Mouse (Mus musculus) E14TG2a.4 (cell line): Measurements from ENCODE around the gene Clta.

Experiments used
- H3K27me3 ChIP-seq: 2 replicates; pipeline ENCODE4 v1.6.1; 2014; ENCODE audit warnings: low read length, control low read depth; ENCODE audit not compliant: insufficient read depth
- H3K36me3 ChIP-seq: 2 replicates; pipeline ENCODE4 v1.6.1; 2014; ENCODE audit warnings: low read length, control low read depth; ENCODE audit not compliant: insufficient read depth
- H3K4me1 ChIP-seq: replicated peaks from 2 replicates; pipeline ENCODE4 v1.6.1; 2014; ENCODE audit warnings: low read depth, low read length, control low read depth
- H3K4me3 ChIP-seq: replicated peaks from 2 replicates; pipeline ENCODE4 v1.5.1; 2014; ENCODE audit warnings: mild to moderate bottlenecking, low read length
- H3K9me3 ChIP-seq: 2 replicates; pipeline ENCODE4 v1.6.1; 2014; ENCODE audit warnings: low read length, control low read depth
- CTCF ChIP-seq: conservative IDR thresholded peaks from 2 replicates; pipeline ENCODE4 v1.5.1; 2014; ENCODE audit warnings: low read length
- NANOG ChIP-seq: IDR thresholded peaks from 2 replicates; pipeline ENCODE4 v1.6.1; 2014; ENCODE audit warnings: borderline replicate concordance, low read length, mixed read lengths
- POU5F1 ChIP-seq: IDR thresholded peaks from 2 replicates; pipeline ENCODE4 v1.6.1; 2014; ENCODE audit warnings: low read length, borderline replicate concordance

The Clta gene

GRCm38 (mm10) chr4:44012376-44013367 lies 8.4 kb downstream of the Clta start:
- peaks cover 64% of the 10 kb centered on the region for H3K4me1 ChIP-seq

GRCm38 (mm10) chr4:44013391-44014070 lies 9.3 kb downstream of the Clta start:
- TF ChIP-seq POU5F1 (no peak), NANOG (no peak), CTCF (no peak)
- Histone ChIP-seq H3K36me3 (peaks cover 67% of the 10 kb centered on the region), H3K4me3 (peak overlapping the region; percentile 100), H3K9me3 (no peaks in the 10 kb centered on the region), H3K27me3 (no peaks in the 10 kb centered on the region), H3K4me1 (peaks cover 72% of the 10 kb centered on the region)

More at GRCm38 (mm10) chr4:44012376-44013367, 8.4 kb downstream of the Clta start:
- TF ChIP-seq CTCF, result no peak
- TF ChIP-seq POU5F1, result no peak
- TF ChIP-seq NANOG, result no peak
- Histone ChIP-seq H3K9me3 (no peaks in the 10 kb centered on the region), H3K36me3 (peaks cover 67% of the 10 kb centered on the region), H3K4me3 (peak overlapping the region; percentile 100), H3K27me3 (no peaks in the 10 kb centered on the region)

DNA sequence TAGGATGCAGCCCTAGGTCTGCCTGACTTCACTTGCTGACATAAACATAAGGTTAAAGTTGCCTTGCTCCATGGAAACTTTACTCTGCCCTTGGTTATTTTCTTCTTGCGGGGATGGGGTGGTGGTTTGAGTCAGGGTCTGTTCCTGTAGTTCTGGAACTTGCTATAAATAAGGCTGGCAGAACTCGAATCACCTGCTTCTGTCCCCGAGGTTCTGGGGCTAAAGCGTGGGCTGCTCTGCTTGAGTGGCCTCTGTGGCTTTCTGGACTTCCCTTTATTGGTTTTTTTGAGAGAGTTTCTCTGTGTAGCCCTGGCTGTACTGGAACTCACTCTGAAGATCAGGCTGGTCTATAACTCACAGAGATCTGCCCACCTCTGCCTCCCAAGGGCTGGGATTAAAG lies 11.8 kb downstream of the Clta start:
- Histone ChIP-seq H3K27me3 (no peaks in the 10 kb centered on the region), H3K9me3 (no peaks in the 10 kb centered on the region), H3K4me3 (no peak overlapping the region), H3K36me3 (peaks cover 83% of the 10 kb centered on the region), H3K4me1 (peaks cover 62% of the 10 kb centered on the region)
- TF ChIP-seq CTCF (no peak), POU5F1 (no peak), NANOG (no peak)

DNA sequence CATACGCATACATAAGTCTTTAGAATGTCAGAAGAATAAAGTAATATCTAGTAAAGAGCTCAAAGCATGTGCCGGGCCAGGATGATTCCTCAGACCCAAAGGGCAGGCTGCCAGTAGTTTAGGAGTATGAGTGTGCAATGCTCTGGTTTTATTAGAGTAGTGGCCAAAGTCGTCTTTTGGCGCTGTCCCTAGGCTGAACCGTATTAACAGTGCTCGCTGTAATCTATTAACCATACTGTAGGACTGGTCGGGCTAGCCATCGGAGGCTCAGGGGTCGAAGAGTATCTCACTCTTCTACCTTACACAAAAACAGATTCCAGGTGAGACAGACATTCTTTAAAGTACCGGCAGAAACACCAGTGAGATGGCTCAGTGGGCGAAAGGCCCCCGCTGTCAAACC lies 12.5 kb downstream of the Clta start:
- Histone ChIP-seq H3K9me3 (no peaks in the 10 kb centered on the region), H3K36me3 (peaks cover 86% of the 10 kb centered on the region), H3K4me3 (no peak overlapping the region), H3K27me3 (no peaks in the 10 kb centered on the region), H3K4me1 (peaks cover 65% of the 10 kb centered on the region)
- no peak for TF ChIP-seq POU5F1
- TF ChIP-seq NANOG, result no peak
- no peak for TF ChIP-seq CTCF

- Histone ChIP-seq H3K4me3 (no peak overlapping the region), H3K27me3 (no peaks in the 10 kb centered on the region), H3K9me3 (no peaks in the 10 kb centered on the region), H3K4me1 (peaks cover 41% of the 10 kb centered on the region), H3K36me3 (peaks cover 100% of the 10 kb centered on the region)
- TF ChIP-seq CTCF, result no peak
- TF ChIP-seq NANOG, result no peak
- TF ChIP-seq POU5F1, result no peak
Measured at GRCm38 (mm10) chr4:44022323-44022722, 18.1 kb downstream of the Clta start.

- Histone ChIP-seq H3K27me3 (no peaks in the 10 kb centered on the region), H3K36me3 (peaks cover 100% of the 10 kb centered on the region), H3K9me3 (no peaks in the 10 kb centered on the region), H3K4me3 (no peak overlapping the region), H3K4me1 (peaks cover 41% of the 10 kb centered on the region)
- TF ChIP-seq POU5F1 (no peak), CTCF (no peak), NANOG (no peak)
Measured at GRCm38 (mm10) chr4:44022766-44023165, 18.5 kb downstream of the Clta start.

GRCm38 (mm10) chr4:44023681-44024080 lies 19.4 kb downstream of the Clta start:
- no peak overlapping the region for H3K4me3 ChIP-seq
- H3K36me3 ChIP-seq, result peaks cover 100% of the 10 kb centered on the region
- H3K9me3 ChIP-seq, result no peaks in the 10 kb centered on the region
- no peak for TF ChIP-seq POU5F1
- TF ChIP-seq CTCF, result no peak
- TF ChIP-seq NANOG, result no peak
- H3K4me1 ChIP-seq, result peaks cover 42% of the 10 kb centered on the region
- no peaks in the 10 kb centered on the region for H3K27me3 ChIP-seq

DNA sequence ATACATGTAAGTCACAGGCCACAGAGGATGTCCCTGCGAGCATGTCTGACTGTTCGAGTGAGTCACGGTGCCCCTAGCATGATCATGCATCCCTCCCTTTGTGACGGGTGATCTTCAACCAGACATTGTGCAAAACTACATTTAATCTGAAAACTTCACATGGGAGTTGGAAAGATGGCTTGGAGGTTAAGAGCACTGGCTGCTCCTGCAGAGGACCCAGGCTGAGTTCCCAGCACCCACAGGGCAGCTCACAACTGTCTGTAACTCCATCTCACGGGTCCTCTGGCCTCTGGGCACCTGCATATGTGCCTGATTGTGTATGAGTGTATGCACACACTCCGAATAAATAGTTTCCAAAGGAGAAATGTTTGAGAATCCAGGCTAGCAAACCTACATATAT lies 20.0 kb downstream of the Clta start:
- H3K4me3 ChIP-seq, result no peak overlapping the region

More for the DNA sequence above, 20.0 kb downstream of the Clta start:
- Histone ChIP-seq H3K36me3 (peaks cover 100% of the 10 kb centered on the region), H3K9me3 (no peaks in the 10 kb centered on the region), H3K4me1 (peaks cover 48% of the 10 kb centered on the region), H3K27me3 (no peaks in the 10 kb centered on the region)
- TF ChIP-seq CTCF, result no peak
- no peak for TF ChIP-seq NANOG
- no peak for TF ChIP-seq POU5F1
